Mouse (Mus musculus): ENCODE data around the gene Rreb1. TPM values are rescaled to one million over a fixed set of nuclear protein-coding genes. Genes with fewer than 3 reads are reported as not detected.

Gene Rreb1
- polyA plus RNA-seq, 1 experiment from 2014 or later, result 6.1 TPM

GRCm38 (mm10) chr13:37848438-37848837 is 70.2 kb downstream of the Rreb1 start:
- 75% methylated on average over 5 of the region's 5 CpGs for WGBS
- no peak overlapping the region for H3K4me2 ChIP-seq (replicated peaks)
- H3K36me3 ChIP-seq, result no peaks in the 10 kb centered on the region
- H3K27me3 ChIP-seq, result no peaks in the 10 kb centered on the region
- H3K9me3 ChIP-seq (replicated peaks), result no peaks in the 10 kb centered on the region
- H3K27ac ChIP-seq, result no peak overlapping the region
- no peak overlapping the region for H3K4me3 ChIP-seq
- H3K9ac ChIP-seq, result no peak overlapping the region
- no peak for ATAC-seq (ENCODE audit: low FRiP score)
- no peaks in the 10 kb centered on the region for H3K4me1 ChIP-seq

- Histone ChIP-seq H3K9me3 (replicated peaks) (no peaks in the 10 kb centered on the region), H3K36me3 (no peaks in the 10 kb centered on the region), H3K4me3 (no peak overlapping the region), H3K4me1 (peaks cover 8% of the 10 kb centered on the region), H3K27ac (no peak overlapping the region), H3K27me3 (no peaks in the 10 kb centered on the region), H3K4me2 (replicated peaks) (no peak overlapping the region), H3K9ac (no peak overlapping the region)
- 84% methylated on average over 5 of the region's 5 CpGs for WGBS
- no peak for ATAC-seq (ENCODE audit: low FRiP score)
Measured at GRCm38 (mm10) chr13:37851617-37852016, 73.4 kb downstream of the Rreb1 start.

- H3K4me3 ChIP-seq, result no peak overlapping the region
- WGBS, result 76% methylated on average over 3 of the region's 3 CpGs
- H3K27ac ChIP-seq, result no peak overlapping the region
- ATAC-seq (ENCODE audit: low FRiP score), result no peak
- peaks cover 11% of the 10 kb centered on the region for H3K4me1 ChIP-seq
- no peaks in the 10 kb centered on the region for H3K36me3 ChIP-seq
- no peaks in the 10 kb centered on the region for H3K27me3 ChIP-seq
- no peak overlapping the region for H3K9ac ChIP-seq
- no peaks in the 10 kb centered on the region for H3K9me3 ChIP-seq (replicated peaks)
- no peak overlapping the region for H3K4me2 ChIP-seq (replicated peaks)
Measured at GRCm38 (mm10) chr13:37852850-37853249, 74.7 kb downstream of the Rreb1 start.

GRCm38 (mm10) chr13:37853441-37853840 is 75.2 kb downstream of the Rreb1 start:
- Histone ChIP-seq H3K4me1 (peaks cover 17% of the 10 kb centered on the region), H3K4me3 (no peak overlapping the region), H3K27ac (no peak overlapping the region), H3K4me2 (replicated peaks) (no peak overlapping the region), H3K9me3 (replicated peaks) (no peaks in the 10 kb centered on the region), H3K36me3 (no peaks in the 10 kb centered on the region), H3K27me3 (no peaks in the 10 kb centered on the region), H3K9ac (no peak overlapping the region)
- ATAC-seq (ENCODE audit: low FRiP score), result no peak
- 50% methylated on average over 4 of the region's 4 CpGs for WGBS

- H3K9ac ChIP-seq, result no peak overlapping the region
- no peak overlapping the region for H3K27ac ChIP-seq
- H3K4me1 ChIP-seq, result peaks cover 21% of the 10 kb centered on the region
- no peak for ATAC-seq (ENCODE audit: low FRiP score)
- no peaks in the 10 kb centered on the region for H3K36me3 ChIP-seq
- WGBS, result 2% methylated on average over 14 of the region's 14 CpGs
- H3K27me3 ChIP-seq, result no peaks in the 10 kb centered on the region
- peak overlapping the region; percentile 16 for H3K4me3 ChIP-seq
- peak overlapping the region; percentile 44 for H3K4me2 ChIP-seq (replicated peaks)
- no peaks in the 10 kb centered on the region for H3K9me3 ChIP-seq (replicated peaks)
Measured at GRCm38 (mm10) chr13:37854031-37854431, 75.8 kb downstream of the Rreb1 start.

GRCm38 (mm10) chr13:37854455-37855220 is 76.4 kb downstream of the Rreb1 start:
- no peak overlapping the region for H3K9ac ChIP-seq
- peak overlapping the region; percentile 44 for H3K4me2 ChIP-seq (replicated peaks)
- 0 out of 2 replicates have a peak overlapping the region, but pooled peaks have one; percentile 16 for H3K4me3 ChIP-seq
- no peaks in the 10 kb centered on the region for H3K36me3 ChIP-seq
- no peaks in the 10 kb centered on the region for H3K9me3 ChIP-seq (replicated peaks)
- no peak for ATAC-seq (ENCODE audit: low FRiP score)
- H3K27ac ChIP-seq, result no peak overlapping the region
- H3K27me3 ChIP-seq, result no peaks in the 10 kb centered on the region
- 14% methylated on average over 14 of the region's 14 CpGs for WGBS
- peaks cover 21% of the 10 kb centered on the region for H3K4me1 ChIP-seq

- Histone ChIP-seq H3K4me2 (replicated peaks) (no peak overlapping the region), H3K9ac (no peak overlapping the region), H3K4me3 (no peak overlapping the region), H3K27me3 (no peaks in the 10 kb centered on the region), H3K36me3 (no peaks in the 10 kb centered on the region), H3K27ac (no peak overlapping the region), H3K9me3 (replicated peaks) (no peaks in the 10 kb centered on the region), H3K4me1 (peaks cover 21% of the 10 kb centered on the region)
- WGBS, result 62% methylated on average over 3 of the region's 3 CpGs
- ATAC-seq (ENCODE audit: low FRiP score), result no peak
Measured at GRCm38 (mm10) chr13:37855221-37855757, 77.1 kb downstream of the Rreb1 start.

- no peaks in the 10 kb centered on the region for H3K36me3 ChIP-seq
- peaks cover 21% of the 10 kb centered on the region for H3K4me1 ChIP-seq
- H3K9ac ChIP-seq, result no peak overlapping the region
- H3K4me3 ChIP-seq, result no peak overlapping the region
- no peak overlapping the region for H3K4me2 ChIP-seq (replicated peaks)
- no peak for ATAC-seq (ENCODE audit: low FRiP score)
- no peak overlapping the region for H3K27ac ChIP-seq
- H3K9me3 ChIP-seq (replicated peaks), result no peaks in the 10 kb centered on the region
- no peaks in the 10 kb centered on the region for H3K27me3 ChIP-seq
Measured at GRCm38 (mm10) chr13:37855765-37856164, 77.6 kb downstream of the Rreb1 start.

GRCm38 (mm10) chr13:37856537-37856936 is 78.3 kb downstream of the Rreb1 start:
- ATAC-seq (ENCODE audit: low FRiP score), result no peak
- no peak overlapping the region for H3K9ac ChIP-seq
- 60% methylated on average over 2 of the region's 2 CpGs for WGBS

GRCm38 (mm10) chr13:37857284-37858065 is 79.3 kb downstream of the Rreb1 start:
- peaks cover 32% of the 10 kb centered on the region for H3K4me1 ChIP-seq
- no peaks in the 10 kb centered on the region for H3K9me3 ChIP-seq (replicated peaks)
- peak overlapping the region; percentile 74 for H3K4me2 ChIP-seq (replicated peaks)
- no peak overlapping the region for H3K27ac ChIP-seq
- peak; percentile 95 for ATAC-seq (ENCODE audit: low FRiP score)
- peak overlapping the region; percentile 54 for H3K9ac ChIP-seq
- under 1% methylated on average over 58 of the region's 59 CpGs for WGBS
- peak overlapping the region; percentile 47 for H3K4me3 ChIP-seq
- no peaks in the 10 kb centered on the region for H3K36me3 ChIP-seq
- H3K27me3 ChIP-seq, result no peaks in the 10 kb centered on the region

More at GRCm38 (mm10) chr13:37856537-37856936, 78.3 kb downstream of the Rreb1 start:
- Histone ChIP-seq H3K9me3 (replicated peaks) (no peaks in the 10 kb centered on the region), H3K27ac (no peak overlapping the region), H3K4me1 (peaks cover 23% of the 10 kb centered on the region), H3K36me3 (no peaks in the 10 kb centered on the region), H3K27me3 (no peaks in the 10 kb centered on the region), H3K4me2 (replicated peaks) (0 out of 2 replicates have a peak overlapping the region, but pooled peaks have one; percentile 74), H3K4me3 (no peak overlapping the region)

GRCm38 (mm10) chr13:37858066-37858501 is 79.9 kb downstream of the Rreb1 start:
- no peaks in the 10 kb centered on the region for H3K9me3 ChIP-seq (replicated peaks)
- no peak overlapping the region for H3K27ac ChIP-seq
- H3K27me3 ChIP-seq, result no peaks in the 10 kb centered on the region
- H3K9ac ChIP-seq, result peak overlapping the region; percentile 54
- no peaks in the 10 kb centered on the region for H3K36me3 ChIP-seq
- peak; percentile 43 for ATAC-seq (ENCODE audit: low FRiP score)
- peak overlapping the region; percentile 47 for H3K4me3 ChIP-seq
- WGBS, result 1% methylated on average over 19 of the region's 19 CpGs
- peaks cover 38% of the 10 kb centered on the region for H3K4me1 ChIP-seq
- H3K4me2 ChIP-seq (replicated peaks), result peak overlapping the region; percentile 74

- Histone ChIP-seq H3K27ac (no peak overlapping the region), H3K36me3 (no peaks in the 10 kb centered on the region), H3K4me2 (replicated peaks) (peak overlapping the region; percentile 74), H3K9ac (peak overlapping the region; percentile 54), H3K4me3 (peak overlapping the region; percentile 47), H3K4me1 (peaks cover 42% of the 10 kb centered on the region), H3K27me3 (no peaks in the 10 kb centered on the region), H3K9me3 (replicated peaks) (no peaks in the 10 kb centered on the region)
- WGBS, result 26% methylated on average over 9 of the region's 9 CpGs
- no peak for ATAC-seq (ENCODE audit: low FRiP score)
Measured at GRCm38 (mm10) chr13:37858508-37858907, 80.3 kb downstream of the Rreb1 start.
